Mouse (Mus musculus): ENCODE results near the gene Slco3a1. TPM values are rescaled to one million over a fixed set of nuclear protein-coding genes. Genes with fewer than 3 reads are reported as not detected.

Slco3a1 gene
- polyA plus RNA-seq, 1 experiment from 2014 or later: 1.2 TPM

DNA sequence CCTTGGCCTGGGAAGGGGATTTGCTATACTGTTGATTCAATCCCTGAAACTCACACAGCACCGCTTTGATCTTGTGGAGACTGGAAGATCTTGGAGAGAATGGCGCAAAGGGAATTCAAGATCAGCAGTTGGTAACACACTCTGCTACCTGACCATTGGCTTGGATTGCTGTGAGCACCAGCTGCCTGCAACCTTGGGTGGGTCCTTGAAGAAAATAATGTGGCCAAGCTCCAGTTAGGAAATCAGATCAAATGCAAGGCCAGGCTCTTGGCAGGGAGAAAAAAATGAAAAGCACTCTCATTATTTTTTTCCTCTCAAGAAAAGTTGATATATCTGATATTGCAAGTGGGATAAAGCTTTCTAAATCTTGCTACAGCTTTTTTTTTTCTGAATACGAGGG is 298.3 kb downstream of the Slco3a1 start:
- Histone ChIP-seq H3K9me3 (replicated peaks) (no peaks in the 10 kb centered on the region), H3K9ac (no peak overlapping the region), H3K4me2 (no peak overlapping the region), H3K36me3 (no peaks in the 10 kb centered on the region), H3K4me1 (replicated peaks) (no peaks in the 10 kb centered on the region), H3K4me3 (replicated peaks) (no peak overlapping the region), H3K27me3 (no peaks in the 10 kb centered on the region), H3K27ac (no peak overlapping the region)
- 57% methylated on average over 3 of the region's 3 CpGs for WGBS (ENCODE audit: insufficient replicate concordance)
- DNase-seq (no peak), ATAC-seq (ENCODE audit: low read depth) (no peak)

GRCm38 (mm10) chr7:74252066-74252465 is 302.5 kb downstream of the Slco3a1 start:
- Histone ChIP-seq H3K4me1 (replicated peaks) (no peaks in the 10 kb centered on the region), H3K9me3 (replicated peaks) (no peaks in the 10 kb centered on the region), H3K4me3 (replicated peaks) (no peak overlapping the region), H3K27ac (no peak overlapping the region), H3K27me3 (no peaks in the 10 kb centered on the region), H3K9ac (no peak overlapping the region), H3K4me2 (no peak overlapping the region), H3K36me3 (no peaks in the 10 kb centered on the region)
- WGBS (ENCODE audit: insufficient replicate concordance): 60% methylated on average over 2 of the region's 2 CpGs
- ATAC-seq (ENCODE audit: low read depth) (no peak), DNase-seq (no peak)

DNA sequence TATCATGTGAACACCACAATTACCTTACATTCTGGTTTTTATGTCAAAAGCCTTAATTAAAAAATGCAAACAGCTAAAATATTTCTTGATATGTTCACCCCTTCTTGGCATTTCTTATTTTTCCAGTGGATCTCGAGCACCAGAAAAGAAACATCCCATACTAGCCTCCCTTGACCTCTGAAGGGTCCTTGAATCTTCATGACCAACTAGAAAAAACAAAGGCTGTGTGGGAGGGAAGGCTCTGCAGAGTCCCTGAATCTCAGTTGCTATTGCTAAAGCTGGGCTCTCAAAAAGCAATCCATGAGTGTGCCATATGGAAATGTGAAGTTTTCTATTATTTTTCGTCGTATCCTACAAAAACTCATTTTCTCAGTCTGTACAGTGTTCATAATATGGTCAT is 313.3 kb downstream of the Slco3a1 start:
- H3K4me2 ChIP-seq: no peak overlapping the region
- no peaks in the 10 kb centered on the region for H3K27me3 ChIP-seq
- no peaks in the 10 kb centered on the region for H3K4me1 ChIP-seq (replicated peaks)
- DNase-seq: no peak
- H3K27ac ChIP-seq: no peak overlapping the region
- H3K9me3 ChIP-seq (replicated peaks): no peaks in the 10 kb centered on the region
- H3K36me3 ChIP-seq: no peaks in the 10 kb centered on the region
- H3K4me3 ChIP-seq (replicated peaks): no peak overlapping the region
- WGBS (ENCODE audit: insufficient replicate concordance): 51% methylated on average over 3 of the region's 3 CpGs
- no peak for ATAC-seq (ENCODE audit: low read depth)
- no peak overlapping the region for H3K9ac ChIP-seq

DNA sequence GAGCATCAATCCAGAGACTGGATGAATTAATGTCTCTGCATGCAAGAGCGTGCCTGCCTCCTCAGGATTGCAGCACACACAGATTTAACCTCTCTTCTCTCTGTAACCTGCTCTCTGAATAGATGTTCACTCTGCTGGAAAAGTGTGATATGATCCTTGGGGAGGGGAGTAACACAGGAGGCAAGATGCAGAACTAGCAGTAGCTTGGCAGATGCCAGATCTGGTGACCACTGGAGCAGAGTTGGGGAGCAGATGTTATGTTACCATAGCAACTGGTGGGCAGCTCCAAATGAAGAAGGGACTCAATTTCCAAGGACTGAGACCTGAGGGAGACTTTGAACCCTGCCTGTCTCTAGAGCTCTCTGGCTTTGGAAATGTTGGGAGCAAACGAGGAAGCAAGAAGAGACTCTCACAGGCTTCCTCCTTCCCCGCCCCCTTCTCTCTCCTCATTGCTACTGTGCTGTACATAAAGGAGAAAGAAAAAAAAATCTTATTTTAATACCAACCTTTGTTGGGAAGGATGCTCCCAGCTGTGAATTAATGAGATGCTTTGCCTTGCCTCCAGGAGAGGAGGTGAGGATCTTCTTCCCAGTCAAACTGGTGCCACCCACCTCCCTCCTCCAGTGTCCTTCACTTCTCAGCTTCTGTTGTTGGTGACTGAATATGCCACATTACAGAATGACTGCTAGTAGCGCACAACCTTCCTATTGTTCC is 314.0 kb downstream of the Slco3a1 start:
- WGBS (ENCODE audit: insufficient replicate concordance): 57% methylated on average over 4 of the region's 4 CpGs
- Histone ChIP-seq H3K27me3 (no peaks in the 10 kb centered on the region), H3K4me3 (replicated peaks) (no peak overlapping the region), H3K9me3 (replicated peaks) (no peaks in the 10 kb centered on the region), H3K4me1 (replicated peaks) (no peaks in the 10 kb centered on the region), H3K4me2 (no peak overlapping the region), H3K27ac (no peak overlapping the region), H3K9ac (no peak overlapping the region), H3K36me3 (no peaks in the 10 kb centered on the region)
- ATAC-seq (ENCODE audit: low read depth) (no peak), DNase-seq (no peak)

Small RNAs within 50 kb of the gene (microRNA-seq; reads per million reads assigned to microRNA genes)
- gene Gm27459: not detected

Data from liver, embryonic 13.5 days (tissue).